Mouse (Mus musculus): ENCODE measurements at regions not wholly inside any gene's neighbourhood (a gene's known extent, or its start where the extent isn't known, plus 50 kb on each side); places are given as distances from the start of the nearest gene placed in this dataset.

GRCm38 (mm10) chr1:163190841-163191240 lies 105.4 kb upstream of the Mroh9 start:
- DNase-seq = no peak

GRCm38 (mm10) chr1:163181851-163182250 lies 96.4 kb upstream of the Mroh9 start:
- no peak for DNase-seq

- DNase-seq = no peak
Observed at GRCm38 (mm10) chr1:163177011-163177410, 91.5 kb upstream of the Mroh9 start.

GRCm38 (mm10) chr1:163167051-163167450 lies 81.6 kb upstream of the Mroh9 start:
- peak; percentile 67 to 70 for DNase-seq

- DNase-seq = no peak
Observed at GRCm38 (mm10) chr1:163163636-163164035, 78.2 kb upstream of the Mroh9 start.

- DNase-seq = no peak
Observed at GRCm38 (mm10) chr1:163159911-163160310, 74.4 kb upstream of the Mroh9 start.

- DNase-seq = no peak
Observed at GRCm38 (mm10) chr1:163158491-163158890, 73.0 kb upstream of the Mroh9 start.

- peak; percentile 68 to 89 for DNase-seq
Observed at GRCm38 (mm10) chr1:163150203-163150855, 64.9 kb upstream of the Mroh9 start.

GRCm38 (mm10) chr1:163146641-163147040 lies 61.2 kb upstream of the Mroh9 start:
- DNase-seq = no peak

GRCm38 (mm10) chr1:163143113-163143512 lies 57.6 kb upstream of the Mroh9 start:
- no peak for DNase-seq

GRCm38 (mm10) chr1:163141471-163141870 lies 56.0 kb upstream of the Mroh9 start:
- DNase-seq = peak in 1 of 2 experiments; percentile 6

- DNase-seq = no peak
Observed at GRCm38 (mm10) chr1:163138179-163138578, 52.7 kb upstream of the Mroh9 start.
